Mouse (Mus musculus): ENCODE data around the gene Dab2ip.

The Dab2ip gene

DNA sequence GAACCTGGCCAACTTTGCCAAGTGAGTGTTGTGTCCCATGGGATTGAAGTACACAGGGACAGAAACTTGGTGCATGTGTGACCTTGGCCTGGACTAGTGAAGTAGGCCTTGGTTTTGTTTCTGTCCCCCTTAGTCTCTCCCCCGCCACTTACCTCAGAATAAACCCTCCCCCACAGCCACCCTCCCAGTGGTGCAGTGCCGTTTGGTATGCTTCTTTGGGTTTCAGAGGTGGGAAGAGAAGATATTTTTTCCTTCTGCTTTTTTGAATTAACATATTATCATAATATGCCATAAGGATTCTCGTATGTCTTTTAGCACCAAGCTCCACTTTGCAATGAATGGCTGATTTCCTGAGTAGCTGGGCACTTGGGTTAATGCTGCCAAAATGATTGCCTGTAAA, 157.4 kb downstream of the Dab2ip start:
- DNase-seq (ENCODE audit: low spot score in 2 of 2), result no peak

DNA sequence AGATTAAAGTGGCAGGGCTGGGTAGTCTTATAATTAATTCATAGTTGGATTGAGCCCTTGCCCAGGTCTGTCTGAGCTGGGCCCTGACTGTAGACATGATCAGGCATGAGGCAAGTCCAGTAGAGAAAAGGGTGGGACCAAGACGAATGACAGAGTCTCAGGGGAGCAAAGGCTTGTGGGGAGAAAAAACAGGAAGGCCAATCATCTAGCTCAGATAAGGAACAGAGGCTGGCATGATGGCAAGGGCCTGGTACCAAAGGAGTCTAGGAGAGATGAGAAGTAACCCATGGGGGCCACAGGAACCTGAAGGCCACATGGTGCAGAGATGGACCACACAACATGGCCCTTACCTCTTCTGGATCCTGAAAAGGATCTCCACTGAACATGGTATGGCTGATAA, 158.1 kb downstream of the Dab2ip start:
- no peak for DNase-seq (ENCODE audit: low spot score in 2 of 2)

DNA sequence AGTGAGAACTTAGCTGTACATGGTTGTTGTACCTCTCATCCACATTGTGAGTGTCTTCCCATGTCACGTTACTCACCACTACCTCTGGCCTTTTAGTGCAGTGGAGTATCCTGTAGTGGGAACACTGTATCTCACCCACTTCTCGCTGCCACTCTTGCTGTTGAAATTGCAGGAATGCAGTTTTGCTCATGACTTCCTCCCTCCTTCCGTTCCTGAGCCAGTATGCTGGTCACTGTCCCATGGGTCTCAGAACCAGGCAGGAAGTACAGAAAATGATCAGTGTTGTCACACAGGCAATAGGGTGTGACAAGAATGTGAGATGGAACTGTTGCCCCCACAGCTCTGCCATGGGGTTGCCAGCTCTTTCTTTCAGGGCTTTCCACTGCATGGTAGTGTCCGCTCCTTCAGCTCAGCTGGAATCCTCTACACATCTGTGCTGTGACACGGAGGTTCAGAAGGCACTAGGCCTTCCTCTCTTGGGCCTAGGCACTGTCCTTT, 160.0 kb downstream of the Dab2ip start:
- DNase-seq (ENCODE audit: low spot score in 2 of 2), result peak; percentile 20 to 32

DNA sequence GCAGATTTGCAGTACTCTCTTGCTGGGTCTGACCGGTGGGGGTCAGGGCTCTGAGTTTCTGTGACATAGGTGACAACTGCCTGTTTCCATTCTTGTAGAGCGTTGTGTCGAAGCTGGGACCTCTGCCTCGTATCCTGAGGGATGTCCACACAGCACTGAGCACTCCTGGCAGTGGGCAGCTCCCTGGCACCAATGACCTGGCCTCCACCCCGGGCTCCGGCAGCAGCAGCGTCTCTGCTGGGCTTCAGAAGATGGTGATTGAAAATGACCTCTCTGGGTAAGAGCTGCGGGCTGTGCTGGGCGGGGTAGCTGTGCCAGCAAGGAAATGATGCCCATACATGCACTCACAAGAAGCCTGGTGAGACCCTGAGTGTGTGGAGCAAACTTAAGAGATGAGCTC, 160.6 kb downstream of the Dab2ip start:
- no peak for DNase-seq (ENCODE audit: low spot score in 2 of 2)

DNA sequence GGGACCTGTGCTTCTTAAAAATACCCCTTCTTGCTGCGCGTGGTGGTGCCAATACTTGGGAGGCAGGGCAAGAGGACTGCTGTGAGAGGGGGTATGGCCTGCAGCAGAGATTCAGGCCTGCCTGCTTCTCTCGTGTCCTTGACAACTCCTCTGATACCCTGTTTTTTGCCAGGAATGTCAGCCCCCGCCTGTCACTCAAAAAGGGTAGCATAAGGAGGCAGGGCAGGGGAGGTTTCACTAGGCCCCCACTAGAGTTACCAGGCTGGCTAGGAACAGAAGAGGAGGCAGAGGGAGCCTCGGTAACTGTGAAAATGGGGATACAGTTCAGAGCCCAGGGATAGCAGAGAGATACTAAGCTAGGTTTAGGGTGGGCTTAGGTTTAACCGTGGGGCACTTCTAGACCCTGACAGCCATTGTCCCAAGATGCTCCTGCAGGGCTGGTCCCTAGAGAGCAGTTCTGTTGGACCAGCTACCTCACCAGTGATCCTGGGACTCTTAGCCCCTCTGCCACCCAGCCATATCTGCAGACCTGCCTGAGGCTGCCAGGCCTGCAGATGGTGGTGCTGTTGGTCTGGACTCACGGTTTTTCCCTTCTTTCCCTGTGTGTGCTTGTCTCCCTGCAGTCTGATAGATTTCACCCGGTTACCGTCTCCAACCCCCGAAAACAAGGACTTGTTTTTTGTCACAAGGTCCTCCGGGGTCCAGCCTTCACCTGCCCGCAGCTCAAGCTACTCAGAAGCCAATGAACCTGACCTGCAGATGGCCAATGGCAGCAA, 161.4 kb downstream of the Dab2ip start:
- no peak for DNase-seq (ENCODE audit: low spot score in 2 of 2)

DNA sequence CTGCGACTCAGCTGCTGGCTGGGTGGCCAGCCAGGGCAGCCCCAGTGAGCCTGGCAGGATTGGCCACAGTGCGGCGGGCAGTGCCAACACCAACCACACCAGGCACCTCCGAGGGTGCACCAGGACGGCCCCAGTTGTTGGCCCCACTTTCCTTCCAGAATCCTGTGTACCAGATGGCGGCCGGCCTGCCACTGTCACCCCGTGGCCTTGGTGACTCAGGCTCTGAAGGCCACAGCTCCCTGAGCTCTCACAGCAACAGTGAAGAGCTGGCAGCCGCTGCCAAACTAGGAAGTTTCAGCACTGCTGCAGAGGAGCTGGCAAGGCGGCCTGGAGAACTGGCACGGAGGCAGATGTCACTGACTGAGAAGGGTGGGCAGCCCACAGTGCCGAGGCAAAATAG, 162.0 kb downstream of the Dab2ip start:
- DNase-seq (ENCODE audit: low spot score in 2 of 2), result no peak

DNA sequence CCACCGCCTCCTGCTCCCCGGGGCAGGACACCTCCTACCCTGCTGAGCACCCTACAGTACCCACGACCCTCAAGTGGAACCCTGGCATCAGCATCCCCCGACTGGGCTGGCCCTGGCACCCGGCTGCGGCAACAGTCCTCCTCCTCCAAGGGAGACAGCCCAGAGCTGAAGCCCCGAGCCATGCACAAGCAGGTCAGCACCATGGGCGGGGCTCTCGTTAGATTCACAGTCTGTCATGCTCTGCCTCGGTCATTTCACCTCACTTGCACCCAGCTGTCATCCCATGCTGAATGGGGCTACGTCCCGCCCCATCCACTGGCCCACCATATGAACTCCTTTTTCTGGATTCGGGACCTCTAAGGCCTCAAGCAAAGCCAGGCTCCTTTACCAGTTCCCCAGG, 162.5 kb downstream of the Dab2ip start:
- no peak for DNase-seq (ENCODE audit: low spot score in 2 of 2)

DNA sequence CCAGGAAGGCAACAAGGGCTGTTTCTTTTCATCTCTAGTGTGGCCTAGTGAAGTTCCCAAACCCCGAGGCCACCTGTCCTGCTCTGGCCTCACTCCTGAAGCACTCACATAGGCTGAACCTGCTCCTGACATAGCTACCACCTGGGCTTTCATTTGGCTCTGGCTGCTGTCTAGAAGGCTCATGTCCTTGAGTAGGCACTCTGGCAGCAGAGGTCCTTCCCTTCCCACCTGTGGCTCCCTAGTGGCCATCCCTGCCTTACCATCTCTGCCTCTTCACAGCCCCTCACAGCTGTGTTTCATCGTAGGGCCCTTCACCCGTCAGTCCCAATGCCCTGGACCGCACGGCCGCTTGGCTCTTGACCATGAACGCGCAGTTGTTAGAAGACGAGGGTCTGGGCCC, 162.9 kb downstream of the Dab2ip start:
- DNase-seq (ENCODE audit: low spot score in 2 of 2), result no peak

DNA sequence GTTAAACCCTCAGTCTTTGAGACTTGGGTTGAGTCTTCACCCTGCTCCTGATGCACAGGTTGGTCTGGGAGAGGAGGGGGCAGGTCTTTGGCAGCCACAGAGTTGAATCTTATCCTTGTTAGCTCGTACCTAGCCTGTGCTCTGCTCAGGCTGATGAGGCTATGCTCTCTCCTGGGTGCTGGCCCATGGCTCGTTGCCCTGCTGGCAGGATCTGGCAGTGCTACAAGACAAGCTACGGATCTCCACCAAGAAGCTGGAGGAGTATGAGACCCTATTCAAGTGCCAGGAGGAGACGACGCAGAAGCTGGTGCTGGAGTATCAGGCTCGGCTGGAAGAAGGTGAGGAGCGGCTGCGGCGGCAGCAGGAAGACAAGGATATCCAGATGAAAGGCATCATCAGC, 164.8 kb downstream of the Dab2ip start:
- no peak for DNase-seq (ENCODE audit: low spot score in 2 of 2)

DNA sequence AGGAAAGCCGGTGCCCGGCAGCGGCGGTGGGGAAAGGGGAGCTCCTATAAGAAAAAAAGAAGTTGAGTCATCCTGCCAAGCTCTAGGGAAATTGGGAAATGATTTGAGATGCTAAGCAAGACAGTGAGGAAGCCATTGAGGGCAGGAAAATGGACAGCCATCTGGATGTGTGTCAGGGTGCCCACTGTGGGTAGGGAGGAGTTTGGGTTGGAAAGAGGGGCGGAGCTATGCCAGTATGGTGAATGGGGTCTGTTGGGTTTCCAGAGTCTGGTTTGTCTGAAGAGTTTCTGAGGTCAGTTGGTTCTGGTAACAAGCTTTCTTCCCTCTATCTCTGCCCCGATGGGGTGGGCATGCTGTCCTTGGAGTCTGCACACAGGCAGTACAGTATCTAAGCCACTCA, 165.2 kb downstream of the Dab2ip start:
- DNase-seq (ENCODE audit: low spot score in 2 of 2), result no peak

DNA sequence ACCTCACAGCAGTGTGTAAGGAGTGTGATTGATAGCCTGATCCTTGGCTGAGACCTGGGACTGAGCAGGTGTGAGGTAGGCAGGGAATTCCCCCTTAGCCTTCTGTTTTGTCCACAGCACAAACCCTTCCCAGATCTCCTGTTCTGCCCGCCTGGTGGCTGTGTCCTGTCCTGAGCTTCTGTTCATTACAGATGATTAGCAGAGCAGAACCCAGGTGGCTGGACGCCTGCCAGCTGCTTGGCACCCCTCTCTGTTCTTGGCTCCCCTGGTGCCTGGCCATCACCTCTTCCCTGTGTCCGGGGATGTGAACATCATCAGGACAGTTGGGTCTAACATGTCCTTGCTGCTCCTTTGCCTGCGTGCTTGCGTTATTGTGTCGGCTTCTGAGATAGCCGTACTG, 165.6 kb downstream of the Dab2ip start:
- no peak for DNase-seq (ENCODE audit: low spot score in 2 of 2)

DNA sequence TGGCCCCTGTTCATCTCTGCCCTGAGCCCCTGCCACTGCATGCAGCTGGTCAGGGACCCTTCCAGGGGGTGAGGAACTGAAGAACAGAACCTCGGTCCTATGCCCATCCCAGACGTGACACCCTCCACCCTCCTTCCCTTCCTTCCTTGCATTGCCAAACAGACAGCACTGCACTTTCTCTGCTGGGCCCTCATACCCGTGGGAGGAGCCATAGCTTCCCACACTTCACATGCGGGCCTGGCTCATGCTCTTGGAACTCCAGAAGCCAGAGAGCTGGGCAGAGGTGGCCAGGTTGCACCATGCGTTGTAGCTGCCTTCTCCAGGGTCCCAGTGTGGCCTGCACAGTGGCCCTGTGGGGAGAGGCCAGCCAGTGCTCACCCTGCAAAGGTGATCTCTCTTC, 170.6 kb downstream of the Dab2ip start:
- no peak for DNase-seq (ENCODE audit: low spot score in 2 of 2)

DNA sequence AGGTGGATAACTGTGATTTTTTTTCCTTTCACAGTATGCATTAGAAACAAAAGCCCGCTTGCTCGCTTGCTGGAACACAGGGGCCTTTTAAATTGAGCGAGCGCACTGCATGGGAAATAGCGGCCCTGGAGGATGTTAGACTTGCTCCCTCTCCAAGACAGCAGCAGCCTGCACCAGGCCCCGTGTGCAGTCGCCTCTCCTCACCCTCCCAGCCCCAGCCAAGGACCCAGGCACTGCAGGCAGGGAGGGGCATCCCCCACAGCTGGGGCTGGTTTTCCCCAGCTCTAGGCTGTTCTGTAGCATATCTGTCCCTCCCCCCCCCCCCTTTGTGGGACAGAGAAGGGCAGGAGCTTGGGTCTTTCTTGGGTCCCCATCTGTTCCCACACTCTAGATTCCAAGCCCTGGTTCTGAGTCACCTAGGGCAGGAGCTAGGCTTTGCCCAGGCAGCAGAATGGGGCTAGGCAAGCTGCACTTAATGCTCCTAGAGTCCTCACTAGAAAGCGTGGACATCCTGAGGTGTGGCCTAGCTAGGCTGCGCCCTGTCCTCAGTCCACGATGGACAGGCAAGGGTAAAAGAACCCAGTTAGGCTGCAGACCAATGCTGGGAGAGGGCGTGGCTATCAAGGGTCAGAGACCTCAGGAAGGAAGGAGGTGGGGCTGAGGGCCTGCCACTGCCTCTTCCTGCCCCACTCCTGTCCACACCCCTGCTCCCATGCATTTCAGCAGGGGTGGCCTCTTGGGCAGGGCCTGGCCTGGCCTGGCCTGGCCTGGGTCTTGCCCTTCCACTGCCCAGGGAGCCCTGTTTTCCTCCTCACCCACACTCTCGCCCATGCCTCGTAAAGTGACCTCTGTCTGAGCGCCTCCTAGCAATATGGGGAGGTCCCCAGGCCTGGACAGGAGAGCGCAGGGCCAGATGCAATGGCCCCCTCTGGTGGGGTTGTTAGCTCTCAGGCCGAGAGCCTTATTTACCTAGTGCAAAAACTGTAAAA, 171.3 kb downstream of the Dab2ip start:
- peak; percentile 50 to 62 for DNase-seq (ENCODE audit: low spot score in 2 of 2)

DNA sequence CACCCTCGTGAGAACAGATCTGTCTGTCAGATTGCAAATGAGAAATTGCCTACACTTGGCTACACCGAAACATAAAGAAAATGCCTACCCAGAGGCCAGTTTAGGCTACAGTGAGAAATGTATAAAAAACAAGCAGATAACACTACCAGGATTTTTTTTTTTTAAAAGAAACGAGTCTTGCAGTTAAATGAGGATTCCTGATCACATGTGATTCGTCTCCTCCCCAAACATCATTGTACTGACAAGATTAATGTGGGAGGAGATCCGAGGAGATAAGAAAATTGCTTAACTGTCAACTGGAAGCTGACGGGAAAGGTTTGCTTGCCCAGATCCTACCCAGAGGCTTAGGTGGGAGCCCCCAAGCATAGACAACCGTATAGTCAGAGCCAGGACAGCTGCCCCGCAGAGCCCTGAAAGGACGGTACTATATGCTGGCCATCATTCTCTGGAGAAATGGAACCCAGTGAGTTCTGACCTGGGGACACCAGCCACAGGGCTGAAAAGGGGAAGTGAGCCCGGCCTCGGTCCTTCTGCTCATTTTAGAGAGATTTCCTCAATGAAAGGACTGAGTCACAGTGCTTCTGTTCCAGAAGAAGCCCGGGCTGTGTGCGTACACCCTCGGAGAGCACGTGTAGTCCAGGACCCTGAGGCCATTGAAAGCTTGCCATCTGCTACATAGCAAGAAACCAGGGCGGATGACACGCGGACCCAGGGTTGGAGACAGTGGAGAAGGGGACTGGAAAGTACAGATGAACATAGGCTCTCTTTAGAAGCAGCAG, 173.8 kb downstream of the Dab2ip start:
- DNase-seq (ENCODE audit: low spot score in 2 of 2), result peak; percentile 55 to 62

DNA sequence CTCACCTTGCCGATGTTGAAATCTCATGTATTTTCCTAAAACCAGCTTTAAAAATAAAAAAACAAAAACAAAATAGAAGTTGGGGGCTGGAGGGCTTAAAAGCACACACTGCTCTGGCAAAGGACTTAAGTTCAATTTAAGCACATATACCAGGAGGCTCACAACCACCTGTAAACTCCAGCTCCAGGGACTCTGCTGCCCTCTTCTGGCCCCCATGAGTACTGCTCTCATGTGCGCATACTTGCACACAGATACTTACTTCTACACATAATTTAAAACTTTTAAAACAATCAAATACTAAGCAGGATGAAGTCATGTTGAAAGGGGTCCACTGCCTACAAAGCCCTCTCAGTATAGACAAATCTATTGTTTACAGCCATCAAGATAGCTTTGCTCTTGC, 176.9 kb downstream of the Dab2ip start:
- DNase-seq (ENCODE audit: low spot score in 2 of 2), result no peak

DNA sequence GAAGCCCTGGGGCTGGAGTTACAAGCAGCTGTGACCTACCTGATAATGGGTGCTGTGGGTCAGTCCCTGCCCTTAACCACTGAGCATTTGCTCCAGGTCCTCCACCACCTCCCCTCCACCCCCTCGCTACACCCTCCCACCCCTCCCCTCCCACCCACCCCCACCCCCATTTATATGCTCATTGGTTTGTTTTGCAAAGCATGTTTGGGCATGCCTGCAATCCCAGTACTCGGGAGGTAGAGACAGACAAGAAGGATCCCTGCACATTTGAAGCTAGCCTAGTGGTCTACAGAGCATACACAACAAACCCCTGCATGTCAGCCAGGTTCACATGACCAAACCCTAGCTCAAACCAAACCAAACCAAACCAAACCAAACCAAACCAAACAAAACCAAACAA, 178.0 kb downstream of the Dab2ip start:
- DNase-seq (ENCODE audit: low spot score in 2 of 2), result no peak

DNA sequence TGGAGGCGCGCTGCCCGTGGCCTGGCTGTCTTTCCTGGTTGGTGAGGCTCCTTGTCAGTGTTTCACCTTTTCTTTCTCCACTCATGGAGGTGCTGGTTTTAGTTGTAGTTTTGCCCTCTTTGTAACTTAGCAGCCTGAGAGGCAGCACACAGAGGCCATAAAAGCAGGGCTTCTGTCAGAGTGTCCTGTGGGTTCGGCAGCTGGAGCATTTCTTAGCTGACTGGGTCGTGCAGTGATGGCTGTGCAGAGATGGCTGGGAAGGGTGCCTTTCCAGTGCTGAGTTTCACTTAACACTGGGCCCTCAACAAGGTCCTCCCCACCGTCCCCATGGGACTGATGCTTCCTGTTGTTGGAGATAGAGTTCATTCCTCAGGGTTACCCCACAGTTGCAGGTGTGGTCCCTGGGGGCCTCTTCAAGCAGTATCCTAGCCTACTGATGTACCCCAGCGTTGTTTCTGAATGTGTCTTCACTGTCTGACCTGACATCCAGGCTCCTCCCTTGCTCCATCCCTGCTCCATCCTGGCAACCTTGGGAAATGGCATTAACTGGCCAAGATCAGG, 179.5 kb downstream of the Dab2ip start:
- DNase-seq (ENCODE audit: low spot score in 2 of 2), result peak; percentile 47 to 54

DNA sequence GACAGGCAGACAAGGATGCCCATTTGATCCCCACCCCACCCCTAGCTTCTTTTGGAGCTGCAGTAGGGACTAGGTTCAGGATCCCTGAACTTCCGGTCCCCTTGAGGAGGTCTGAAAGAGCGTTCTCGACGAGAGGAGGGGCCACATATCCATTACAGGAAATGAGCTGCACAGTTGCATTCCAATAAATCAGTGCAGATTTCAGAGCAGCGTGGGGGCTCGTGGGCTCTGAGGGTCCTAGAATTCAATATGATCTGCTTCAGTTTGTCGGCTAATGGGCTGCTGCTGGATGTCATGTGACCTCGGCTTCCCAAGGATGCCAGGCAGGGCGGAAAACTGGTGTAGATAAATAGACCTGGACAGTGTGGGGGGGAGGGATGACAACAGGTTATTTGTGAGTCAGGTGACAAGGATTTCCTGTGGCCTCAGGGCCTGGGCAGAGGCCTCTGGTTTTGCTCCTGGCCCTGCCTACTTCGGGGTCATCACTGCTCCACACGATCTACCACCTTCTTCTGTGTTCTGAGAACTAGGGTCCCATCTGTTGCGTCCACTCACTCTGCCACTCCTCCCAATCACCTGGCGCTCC, 181.7 kb downstream of the Dab2ip start:
- DNase-seq (ENCODE audit: low spot score in 2 of 2), result no peak

DNA sequence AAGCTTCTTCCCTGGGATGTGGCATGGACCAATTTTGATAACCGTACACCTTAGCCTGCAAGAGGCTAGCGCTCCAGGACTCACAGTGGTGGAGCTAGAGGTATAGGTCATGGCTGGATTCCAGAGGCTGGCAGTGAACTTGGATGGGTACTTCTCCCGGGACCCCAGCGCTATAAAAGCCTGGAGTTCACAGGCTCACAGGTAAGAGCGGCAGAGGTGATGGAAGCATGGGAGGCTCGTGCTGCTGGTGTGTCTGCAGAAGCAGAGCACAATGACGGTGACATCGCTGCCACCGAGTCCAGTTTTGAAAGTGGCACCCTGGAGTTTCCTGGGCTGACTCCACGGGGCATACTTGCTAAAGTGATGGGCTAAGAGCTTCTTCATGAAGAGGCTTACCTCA, 187.8 kb downstream of the Dab2ip start:
- no peak for DNase-seq (ENCODE audit: low spot score in 2 of 2)

DNA sequence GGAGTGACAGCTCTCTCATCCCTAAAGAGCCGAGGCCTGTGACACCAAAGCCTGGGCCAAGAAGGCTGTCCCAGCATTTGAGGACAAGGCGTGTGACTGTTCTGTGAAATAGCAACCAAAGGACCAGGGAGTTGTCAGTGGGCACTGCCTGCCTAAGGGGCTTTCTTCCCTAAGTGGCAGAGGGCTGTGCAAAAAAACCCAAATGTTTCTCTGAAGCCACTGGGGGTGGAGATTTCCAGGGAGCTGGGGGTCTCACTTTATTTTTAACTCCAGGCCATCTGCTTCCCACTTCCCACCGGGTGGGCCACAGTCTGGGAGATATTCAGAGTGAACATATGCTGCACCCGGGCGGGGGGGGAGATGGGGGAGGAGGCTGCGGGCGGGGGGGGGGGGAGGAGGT, 188.6 kb downstream of the Dab2ip start:
- no peak for DNase-seq (ENCODE audit: low spot score in 2 of 2)

DNA sequence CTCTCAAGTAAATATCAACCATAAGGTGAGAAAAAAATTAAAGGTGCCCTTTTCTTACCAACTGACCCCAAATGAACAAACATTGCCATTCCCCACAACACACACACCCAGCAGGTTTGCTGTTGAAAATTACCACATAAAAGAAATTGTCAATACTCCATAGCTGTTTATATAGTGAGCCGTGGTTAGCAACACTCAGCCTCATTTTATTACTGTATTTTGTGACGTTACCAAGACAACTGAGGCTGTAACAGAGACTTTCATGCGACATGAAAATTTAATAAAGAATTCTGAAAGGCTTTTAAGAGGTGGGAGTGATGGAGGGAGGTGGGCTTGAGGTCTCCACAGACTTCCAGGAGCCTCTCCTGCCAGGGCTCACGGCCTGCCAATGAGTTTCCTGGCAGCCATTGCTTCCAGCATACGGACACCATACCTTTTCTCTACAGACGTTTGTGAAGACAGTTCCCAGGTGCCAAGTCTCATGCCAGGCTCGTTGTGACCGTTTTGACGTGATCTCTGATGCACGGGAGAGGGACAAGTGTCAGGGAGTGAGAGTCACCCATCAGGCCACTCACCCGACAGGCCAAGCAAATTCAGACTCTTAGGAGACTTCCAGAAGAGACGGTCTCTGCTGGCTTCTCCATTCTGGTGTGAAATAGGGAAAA, 189.4 kb downstream of the Dab2ip start:
- no peak for DNase-seq (ENCODE audit: low spot score in 2 of 2)
